Mouse (Mus musculus): ENCODE data around the gene Traip.

The Traip gene

DNA sequence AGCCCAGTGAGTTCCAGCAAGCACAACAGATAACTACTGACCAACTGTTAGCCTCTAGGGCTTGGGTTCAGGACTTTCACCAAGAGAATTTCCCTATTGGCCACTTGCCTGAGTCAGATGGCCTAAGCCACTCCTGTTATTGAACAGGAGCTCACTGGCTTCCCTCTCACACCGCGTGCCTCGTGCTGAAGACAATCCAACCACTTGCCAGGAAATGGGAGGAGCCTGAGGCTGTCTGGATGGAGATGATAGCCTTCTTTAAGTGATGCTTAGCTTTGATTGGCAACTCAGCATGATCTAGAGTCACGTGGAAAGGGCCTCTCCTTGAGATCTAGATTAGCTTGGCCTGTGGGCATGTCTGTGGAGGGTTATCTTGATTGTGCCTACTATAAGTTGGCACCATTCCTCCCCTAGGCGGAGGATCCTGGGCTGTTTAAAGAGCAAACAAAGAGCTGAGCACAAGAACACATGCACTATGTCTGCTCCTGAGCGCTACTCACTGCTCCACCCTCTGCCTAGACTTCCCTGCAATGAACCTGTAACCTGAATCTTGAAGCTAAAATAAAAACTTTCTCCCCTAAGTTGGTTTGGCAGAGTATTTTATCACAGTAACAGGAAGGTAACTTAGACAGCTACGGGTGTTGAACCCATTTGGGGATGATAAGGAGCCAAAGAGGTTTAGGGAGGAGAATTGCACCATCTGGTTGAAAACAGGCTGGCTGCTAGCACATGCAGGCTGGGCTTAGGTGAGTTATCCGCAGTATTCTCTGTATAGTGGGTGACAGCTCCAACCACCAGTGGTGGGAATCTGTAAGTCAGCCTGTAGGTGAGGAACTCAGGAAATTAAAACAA, 22.0 kb downstream of the Traip start:
- DNase-seq (ENCODE audit: low read depth, low spot score) = no peak

DNA sequence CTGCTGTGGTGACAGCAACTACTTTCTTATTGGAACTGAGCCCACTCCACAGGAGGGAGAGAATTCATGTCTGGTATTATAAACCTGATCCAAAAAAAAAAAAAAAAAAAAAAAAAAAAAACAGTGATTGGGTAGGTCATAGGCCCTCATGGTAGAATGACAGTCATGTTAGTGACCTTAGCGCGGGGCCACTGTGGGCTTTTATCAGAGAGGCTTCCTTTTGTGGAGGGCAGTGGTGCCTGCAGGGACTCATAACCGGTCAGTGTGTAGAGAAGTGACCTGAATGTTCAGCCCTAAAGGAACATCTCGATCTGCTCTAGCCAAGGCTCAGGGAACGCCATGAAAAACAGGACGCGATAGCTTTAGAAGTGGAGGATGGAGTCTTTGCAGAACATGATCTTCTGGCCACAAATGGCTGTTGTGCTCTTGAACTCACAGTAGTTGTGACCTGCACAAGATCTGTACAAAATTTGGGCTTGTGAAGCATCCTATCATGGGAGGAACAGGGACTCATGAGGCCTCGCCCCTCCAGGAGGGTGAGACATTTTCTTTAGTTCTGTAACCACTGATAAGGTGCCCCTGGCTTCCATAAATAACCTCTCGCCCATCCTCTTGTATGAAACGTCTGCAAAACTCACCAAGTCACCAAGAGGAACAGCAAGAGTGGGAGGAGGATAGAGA, 24.7 kb downstream of the Traip start:
- no peak for DNase-seq (ENCODE audit: low read depth, low spot score)

DNA sequence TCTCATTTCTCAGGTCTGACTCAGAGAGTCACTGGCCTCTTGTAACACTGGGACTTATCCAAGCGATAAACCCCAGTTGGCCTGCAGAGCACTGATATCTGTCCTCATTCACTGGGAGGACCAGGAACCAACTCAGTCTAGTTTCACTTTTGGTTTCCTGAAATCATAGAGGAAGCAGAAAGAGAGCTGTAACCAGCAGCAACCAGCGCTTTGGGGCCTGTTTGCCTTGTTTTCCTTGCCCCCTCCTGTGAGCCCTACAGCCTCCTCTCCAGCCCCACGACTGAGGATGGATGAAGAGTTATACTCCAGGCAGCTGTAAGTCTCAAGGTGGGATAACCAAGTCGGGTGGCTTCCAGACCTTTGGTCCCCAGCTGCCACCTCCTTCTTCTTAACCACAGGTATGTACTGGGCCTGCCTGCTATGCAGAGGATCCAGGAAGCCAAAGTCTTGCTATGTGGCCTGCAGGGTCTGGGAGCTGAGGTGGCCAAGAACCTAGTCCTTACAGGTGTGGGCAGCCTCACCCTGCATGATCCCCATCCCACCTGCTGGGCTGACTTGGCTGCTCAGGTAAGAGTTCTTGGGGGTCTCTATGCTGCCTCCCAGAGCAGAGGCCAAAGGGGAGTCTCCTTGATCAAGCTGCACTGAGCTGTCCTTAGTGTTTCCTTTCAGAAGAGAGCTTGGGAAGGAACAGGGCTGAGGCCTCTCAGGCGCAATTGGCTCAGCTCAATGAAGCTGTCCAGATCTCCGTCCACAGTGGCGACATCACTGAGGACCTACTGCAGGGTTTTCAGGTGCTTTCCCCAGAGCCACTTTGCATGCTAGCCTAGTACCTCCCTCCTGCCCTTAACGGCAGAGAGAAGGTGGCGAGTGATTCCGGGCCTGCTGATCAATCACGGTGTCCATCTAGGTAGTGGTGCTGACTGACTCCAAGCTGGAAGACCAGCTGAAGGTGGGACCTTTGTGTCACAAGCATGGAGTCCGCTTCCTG, 25.8 kb downstream of the Traip start, which contains the start of gene Uba7:
Uba7 (plus strand) TSS at position 107 of the 988 bp plus-strand sequence.
- DNase-seq (ENCODE audit: low read depth, low spot score) = no peak

- DNase-seq (ENCODE audit: low read depth, low spot score) = no peak
Measured at GRCm38 (mm10) chr9:107978815-107979214, 28.9 kb downstream of the Traip start.

- no peak for DNase-seq (ENCODE audit: low read depth, low spot score)
Measured at GRCm38 (mm10) chr9:107981684-107982605, 32.0 kb downstream of the Traip start.

DNA sequence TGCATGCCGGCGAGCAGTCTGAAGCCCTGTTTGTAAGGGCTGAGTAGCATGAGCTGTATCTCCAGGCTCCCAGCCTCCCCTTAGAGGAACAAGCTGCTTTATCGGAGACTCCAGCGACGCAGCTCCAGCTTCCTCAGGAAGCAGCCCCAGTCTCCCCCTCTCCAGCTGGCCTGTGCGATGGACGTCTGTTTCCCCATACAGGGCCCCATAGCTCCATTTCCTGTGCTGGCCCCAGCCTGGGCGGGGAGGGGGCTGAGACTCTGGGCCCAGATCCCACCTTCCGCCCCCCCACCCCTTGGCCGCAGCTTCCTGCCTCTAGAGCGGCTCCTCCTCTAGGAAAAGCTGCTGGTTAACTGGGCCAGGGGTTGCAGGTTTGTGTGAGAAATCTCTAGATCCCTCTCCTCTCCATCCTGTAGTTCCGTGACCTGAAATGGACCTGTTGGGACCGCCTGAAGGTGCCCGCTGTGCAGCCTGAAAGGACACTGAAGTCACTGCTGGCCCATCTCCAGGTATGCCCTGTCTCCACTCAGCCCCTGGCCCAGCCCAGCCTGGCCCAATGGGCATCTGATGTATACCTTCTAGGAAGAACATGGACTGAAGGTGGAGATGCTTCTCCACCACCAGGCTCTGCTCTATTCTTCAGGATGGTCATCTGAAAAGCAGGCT, 32.9 kb downstream of the Traip start, which contains the start of gene Gm20661:
Gm20661 (plus strand) TSS at position 378 of the 666 bp plus-strand sequence.
- peak; percentile 53 for DNase-seq (ENCODE audit: low read depth, low spot score)

DNA sequence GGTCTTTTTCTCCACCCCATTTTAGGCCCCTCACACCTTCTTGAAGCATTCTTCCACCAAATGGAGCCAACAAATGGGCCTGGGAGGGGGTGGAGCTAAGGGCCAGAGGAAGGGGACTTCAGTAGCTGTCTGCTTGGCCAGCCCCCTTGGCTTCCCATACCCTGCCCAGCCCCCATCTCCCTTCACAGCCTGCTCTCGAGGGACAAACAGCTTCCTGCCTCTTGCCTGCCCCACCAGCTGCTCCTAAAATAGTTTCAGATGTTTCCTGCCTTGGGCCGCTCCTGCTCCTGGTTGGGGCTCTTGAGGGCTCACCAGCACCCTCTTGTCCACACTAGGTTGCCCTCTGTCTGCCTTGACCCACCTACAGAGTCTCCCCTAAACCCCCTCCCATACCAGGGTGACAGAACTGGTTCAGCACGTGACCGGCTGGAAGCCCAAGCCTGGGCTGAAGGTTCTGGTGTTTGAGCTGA, 33.5 kb downstream of the Traip start:
- DNase-seq (ENCODE audit: low read depth, low spot score) = no peak

DNA sequence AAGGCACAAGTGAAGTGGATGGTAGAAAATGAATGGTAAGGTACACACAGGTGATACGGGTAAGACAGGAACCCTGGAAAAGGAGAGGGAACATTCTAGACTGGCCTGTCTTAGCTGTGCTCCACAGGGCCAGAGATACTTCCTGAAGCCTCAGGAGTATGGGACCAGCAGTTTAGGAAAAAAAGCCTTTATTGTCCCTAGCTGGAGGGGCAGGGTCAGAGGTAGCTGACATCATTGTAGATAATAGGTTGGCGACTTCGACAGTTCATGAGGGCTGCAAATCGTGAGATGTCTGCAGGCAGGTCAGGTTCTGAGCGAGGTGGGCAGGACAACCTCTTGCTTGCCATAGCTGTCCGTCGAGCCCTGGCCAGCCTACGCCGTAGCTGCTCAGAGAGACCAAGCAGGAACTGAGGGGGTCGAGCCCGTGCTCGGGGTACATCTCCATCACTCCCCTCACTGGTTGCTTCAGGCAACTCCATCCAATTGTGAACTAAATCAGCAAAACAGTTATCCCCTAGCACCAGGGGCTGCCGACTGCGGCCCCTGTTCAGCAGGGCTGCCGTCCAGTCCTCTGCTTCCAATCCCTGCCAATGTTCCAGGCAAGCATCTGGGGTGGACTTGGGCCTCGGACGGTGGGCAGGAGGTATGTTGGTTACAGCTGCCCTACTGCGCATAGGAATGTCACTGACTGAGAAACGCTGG, 34.3 kb downstream of the Traip start:
- DNase-seq (ENCODE audit: low read depth, low spot score) = no peak

DNA sequence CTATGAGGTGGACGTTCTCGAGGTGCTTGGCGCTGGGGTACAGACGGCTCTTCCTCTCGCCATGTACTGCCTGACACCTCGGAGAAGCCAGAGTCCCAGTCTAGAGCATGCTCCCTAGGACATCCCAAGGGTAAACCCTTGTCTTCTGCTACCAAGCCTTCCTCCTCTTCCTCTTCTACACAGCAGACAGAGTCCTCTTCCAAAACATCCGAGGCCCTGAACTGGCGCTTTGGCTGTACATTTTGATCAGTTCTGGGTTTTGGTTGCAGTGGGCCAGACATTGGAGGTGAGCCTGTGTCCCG, 34.8 kb downstream of the Traip start:
- no peak for DNase-seq (ENCODE audit: low read depth, low spot score)

- DNase-seq (ENCODE audit: low read depth, low spot score) = peak; percentile 62
Measured at GRCm38 (mm10) chr9:107985131-107986119, 35.5 kb downstream of the Traip start, which contains the start of gene Inka1. Gene Inka1 (minus strand): TSS chr9:107985879.

- DNase-seq (ENCODE audit: low read depth, low spot score) = peak; percentile 49
Measured at GRCm38 (mm10) chr9:107986376-107986775, 36.4 kb downstream of the Traip start.

- no peak for DNase-seq (ENCODE audit: low read depth, low spot score)
Measured at GRCm38 (mm10) chr9:107987950-107988349, 38.0 kb downstream of the Traip start.

GRCm38 (mm10) chr9:107992197-107992596, 42.3 kb downstream of the Traip start, which contains the start of gene Cdhr4:
Gene Cdhr4 (plus strand): TSS chr9:107992497.
- no peak for DNase-seq (ENCODE audit: low read depth, low spot score)

DNA sequence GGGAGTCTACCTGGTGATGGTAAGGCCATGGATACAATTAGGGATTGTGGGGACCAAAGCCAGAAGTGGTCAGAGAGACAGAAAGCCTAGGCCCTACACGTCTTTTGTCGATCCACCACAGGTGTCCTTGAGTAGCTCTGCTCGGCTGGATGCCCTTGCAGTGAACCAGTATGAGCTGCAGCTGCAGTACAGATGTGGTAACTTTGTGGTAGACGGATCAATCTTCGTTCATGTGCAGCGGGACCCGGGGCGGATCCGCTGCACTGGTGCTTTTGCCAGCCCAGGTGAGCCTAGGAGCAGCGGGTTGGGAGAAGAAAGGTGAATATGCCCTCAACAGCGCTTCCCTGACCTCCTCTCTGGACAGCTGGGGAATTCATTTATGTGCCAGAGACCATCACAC, 43.1 kb downstream of the Traip start:
- DNase-seq (ENCODE audit: low read depth, low spot score) = no peak

DNA sequence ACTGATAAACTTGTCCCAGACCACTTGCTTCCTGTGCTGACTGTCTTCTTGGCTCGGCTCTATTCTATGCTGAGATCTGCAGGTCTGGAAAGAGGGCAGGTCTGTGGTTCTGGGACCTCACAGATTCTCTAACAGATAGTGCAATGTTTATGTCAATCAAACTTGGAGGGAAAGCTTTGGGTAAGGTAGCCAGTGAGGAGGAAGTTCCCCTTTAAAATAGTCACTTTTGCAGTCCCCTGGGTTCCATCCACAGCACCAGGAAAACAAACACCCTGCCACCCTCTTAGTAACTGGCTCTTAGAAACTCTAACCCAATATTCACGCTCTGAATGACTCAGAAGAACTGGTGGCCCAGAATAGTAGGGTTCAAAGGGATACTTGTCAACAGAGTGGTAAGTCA, 44.5 kb downstream of the Traip start:
- DNase-seq (ENCODE audit: low read depth, low spot score) = no peak

- DNase-seq (ENCODE audit: low read depth, low spot score) = no peak
Measured at GRCm38 (mm10) chr9:107995513-107995912, 45.6 kb downstream of the Traip start.

- no peak for DNase-seq (ENCODE audit: low read depth, low spot score)
Measured at GRCm38 (mm10) chr9:107996049-107996448, 46.1 kb downstream of the Traip start, which contains the start of gene Gm20662. Gene Gm20662 (plus strand): TSS chr9:107996349.
